Mouse (Mus musculus): ENCODE measurements around the gene Calhm3.
"Not testable (repeated sequence)": the region's sequence is repeated elsewhere in the genome, so short reads cannot be mapped to it uniquely, and the experiment has no call there.

The Calhm3 gene

GRCm38 (mm10) chr19:47167617-47168214 lies 10.2 kb upstream of the Calhm3 start:
- no peak for DNase-seq (ENCODE audit: low read depth, low spot score)

GRCm38 (mm10) chr19:47166758-47167157 lies 9.2 kb upstream of the Calhm3 start:
- DNase-seq (ENCODE audit: low read depth, low spot score) = no peak

GRCm38 (mm10) chr19:47163176-47163744 lies 5.7 kb upstream of the Calhm3 start:
- no peak for DNase-seq (ENCODE audit: low read depth, low spot score)

GRCm38 (mm10) chr19:47161669-47162068 lies 4.1 kb upstream of the Calhm3 start:
- no peak for DNase-seq (ENCODE audit: low read depth, low spot score)

GRCm38 (mm10) chr19:47153767-47154166 lies 3.8 kb downstream of the Calhm3 start:
- DNase-seq (ENCODE audit: low read depth, low spot score) = no peak

- DNase-seq (ENCODE audit: low read depth, low spot score) = no peak
Measured at GRCm38 (mm10) chr19:47152062-47152369, 5.5 kb downstream of the Calhm3 start.

GRCm38 (mm10) chr19:47151332-47152061 lies 6.1 kb downstream of the Calhm3 start:
- no peak for DNase-seq (ENCODE audit: low read depth, low spot score)

GRCm38 (mm10) chr19:47149854-47150253 lies 7.7 kb downstream of the Calhm3 start:
- DNase-seq (ENCODE audit: low read depth, low spot score) = no peak

GRCm38 (mm10) chr19:47148267-47148847 lies 9.2 kb downstream of the Calhm3 start:
- DNase-seq (ENCODE audit: low read depth, low spot score) = no peak

- DNase-seq (ENCODE audit: low read depth, low spot score) = no peak
Measured at GRCm38 (mm10) chr19:47144154-47144553, 13.4 kb downstream of the Calhm3 start, which contains the start of gene Calhm1. Calhm1 (minus strand) TSS chr19:47144254.

- DNase-seq (ENCODE audit: low read depth, low spot score) = no peak
Measured at GRCm38 (mm10) chr19:47142438-47142837, 15.1 kb downstream of the Calhm3 start.

- not testable (repeated sequence) for DNase-seq (ENCODE audit: low read depth, low spot score)
Measured at GRCm38 (mm10) chr19:47139611-47140010, 18.0 kb downstream of the Calhm3 start.

GRCm38 (mm10) chr19:47137771-47138421 lies 19.7 kb downstream of the Calhm3 start, which contains the start of gene Calhm2:
Calhm2 (minus strand) TSS chr19:47138294.
- no peak for DNase-seq (ENCODE audit: low read depth, low spot score)

GRCm38 (mm10) chr19:47137051-47137581 lies 20.4 kb downstream of the Calhm3 start:
- no peak for DNase-seq (ENCODE audit: low read depth, low spot score)

- no peak for DNase-seq (ENCODE audit: low read depth, low spot score)
Measured at GRCm38 (mm10) chr19:47136170-47136569, 21.4 kb downstream of the Calhm3 start.

- DNase-seq (ENCODE audit: low read depth, low spot score) = no peak
Measured at GRCm38 (mm10) chr19:47135568-47135967, 22.0 kb downstream of the Calhm3 start.

GRCm38 (mm10) chr19:47133161-47133560 lies 24.4 kb downstream of the Calhm3 start:
- DNase-seq (ENCODE audit: low read depth, low spot score) = no peak

GRCm38 (mm10) chr19:47130551-47131125 lies 26.9 kb downstream of the Calhm3 start:
- no peak for DNase-seq (ENCODE audit: low read depth, low spot score)

GRCm38 (mm10) chr19:47128835-47129234 lies 28.7 kb downstream of the Calhm3 start:
- DNase-seq (ENCODE audit: low read depth, low spot score) = no peak

GRCm38 (mm10) chr19:47128164-47128563 lies 29.4 kb downstream of the Calhm3 start:
- DNase-seq (ENCODE audit: low read depth, low spot score) = no peak

- DNase-seq (ENCODE audit: low read depth, low spot score) = peak; percentile 21
Measured at GRCm38 (mm10) chr19:47122802-47123201, 34.8 kb downstream of the Calhm3 start.

Measured in c-Kit-negative CD71-positive TER-119-positive erythroid progenitor cells, embryonic 14.5 days (primary cell).